Mouse (Mus musculus) lung, embryonic 16.5 days (tissue): ENCODE data around the gene Ank2. TPM values are rescaled to one million over a fixed set of nuclear protein-coding genes. Genes with fewer than 3 reads are reported as not detected.

Experiments
- ATAC-seq: fragments of 200-750 bp; cut with Nextera tagmentation; 2 replicates; pipeline ENCODE4 v1.8.0; 2017; ENCODE audit warnings: low read depth, mild to moderate bottlenecking, moderate library complexity
- H3K27ac ChIP-seq: fragments of 300-500 bp; sonication (generic); 2 replicates; pipeline ENCODE4 v1.5.1; 2014; ENCODE audit warnings: mild to moderate bottlenecking, control low read depth, low read length
- H3K27me3 ChIP-seq: fragments of 300-500 bp; sonication (generic); 2 replicates; pipeline ENCODE4 v1.6.1; 2014; ENCODE audit warnings: low read depth, low read length, mixed read lengths; ENCODE audit not compliant: control insufficient read depth, insufficient read depth
- H3K36me3 ChIP-seq: fragments of 300-500 bp; sonication (generic); 2 replicates; pipeline ENCODE4 v1.6.1; 2014; ENCODE audit warnings: low read length; ENCODE audit not compliant: control insufficient read depth, insufficient read depth
- H3K4me1 ChIP-seq: fragments of 300-500 bp; sonication (generic); replicated peaks from 2 replicates; pipeline ENCODE4 v1.6.1; 2014; ENCODE audit warnings: low read length, mixed read lengths; ENCODE audit not compliant: control insufficient read depth, insufficient read depth
- H3K4me2 ChIP-seq: fragments of 300-500 bp; sonication (generic); 2 replicates; pipeline ENCODE4 v1.6.1; 2014; ENCODE audit warnings: low read depth, low read length, control low read depth
- H3K4me3 ChIP-seq: fragments of 300-500 bp; sonication (generic); 2 replicates; pipeline ENCODE4 v1.5.1; 2014; ENCODE audit warnings: mild to moderate bottlenecking, low read length, control low read depth
- H3K9ac ChIP-seq: fragments of 300-500 bp; sonication (generic); 2 replicates; pipeline ENCODE4 v1.6.1; 2014; ENCODE audit warnings: low read length, control low read depth
- H3K9me3 ChIP-seq: fragments of 300-500 bp; sonication (generic); 2 replicates; pipeline ENCODE4 v1.6.1; 2016; ENCODE audit warnings: low read length; ENCODE audit not compliant: control insufficient read depth
- WGBS: fragments of 180-500 bp; shearing (Covaris S2); extraction: QIAGEN DNeasy Blood & Tissue Kit; methylation state at CpG from one replicate; pipeline ENCODE4 v1.1.7; 2014; 5-methylcytosine and 5-hydroxymethylcytosine counted together
- polyA plus RNA-seq: library from polyadenylated mRNA; unstranded; fragments of >200 nt; fragmentation: Nextera tagmentation; extraction: Ambion mirVana; gene quantifications from 2 replicates; pipeline ENCODE4 v1.2.1, GENCODE M21; 2015

Gene Ank2
- polyA plus RNA-seq, 1 experiment from 2014 or later = 10.3 TPM

DNA sequence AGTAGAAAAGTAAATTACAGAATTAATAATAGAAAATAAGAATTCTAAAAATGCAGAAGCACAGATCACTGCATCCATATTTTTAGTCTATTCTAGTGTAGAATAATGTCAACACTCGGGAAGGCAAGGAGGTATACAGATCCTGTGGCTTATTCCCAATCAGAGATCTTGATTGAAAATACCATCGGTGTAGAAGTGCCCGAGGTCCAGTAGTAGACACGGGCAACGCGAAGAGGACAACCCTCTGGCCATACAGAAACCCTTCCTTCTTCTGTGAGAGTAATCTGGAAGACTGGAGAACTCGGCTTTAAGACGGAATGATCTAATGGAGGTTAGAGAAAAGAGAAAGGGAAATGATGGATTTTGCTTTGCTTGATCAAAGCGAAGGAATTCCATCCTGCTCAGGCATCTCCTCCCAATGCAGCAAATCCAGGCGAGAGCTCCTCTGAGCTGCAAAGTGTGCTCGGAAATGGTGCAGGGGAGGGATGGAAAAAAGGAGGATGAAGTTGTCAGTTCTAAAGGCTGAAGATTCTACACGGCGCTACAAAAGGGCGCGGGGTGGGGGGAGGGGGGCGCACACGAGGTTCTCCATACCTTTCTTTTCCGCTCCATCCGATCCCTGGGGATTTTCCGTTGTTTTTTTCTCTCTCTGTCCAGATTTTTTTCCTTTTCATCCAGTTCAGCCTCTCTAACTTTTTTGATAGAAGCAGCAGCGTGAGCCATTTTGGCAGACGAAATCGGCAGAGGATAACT lies 337.9 kb downstream of the Ank2 start:
- Histone ChIP-seq H3K4me1 (peaks cover 3% of the 10 kb centered on the region), H3K9me3 (no peaks in the 10 kb centered on the region), H3K27ac (no peak overlapping the region), H3K4me3 (peak overlapping the region; percentile 52), H3K36me3 (no peaks in the 10 kb centered on the region), H3K4me2 (peak overlapping the region; percentile 97), H3K9ac (peak overlapping the region; percentile 54), H3K27me3 (peaks cover 13% of the 10 kb centered on the region)
- WGBS = 4% methylated on average over 23 of the region's 23 CpGs
- ATAC-seq = no peak

DNA sequence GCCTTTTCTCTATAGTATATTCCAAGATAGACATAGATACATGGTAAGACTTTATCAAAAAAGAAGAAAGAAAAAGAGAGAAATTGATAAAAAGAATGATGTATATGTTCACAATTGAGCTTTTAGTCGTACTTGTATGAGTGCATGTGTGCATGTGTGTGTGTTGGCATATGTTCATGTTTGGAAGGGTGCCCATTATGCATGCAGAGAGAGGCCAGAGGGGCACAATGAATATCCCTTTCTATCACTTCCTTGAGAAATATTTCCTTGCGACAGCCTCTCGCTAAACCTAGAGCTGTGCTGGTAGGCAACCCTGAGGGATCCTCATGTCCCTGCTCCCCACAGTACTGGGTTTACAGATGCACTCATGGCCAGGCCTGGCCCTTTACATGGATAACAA lies 341.4 kb downstream of the Ank2 start:
- H3K9me3 ChIP-seq = no peaks in the 10 kb centered on the region
- no peak overlapping the region for H3K4me2 ChIP-seq
- H3K27me3 ChIP-seq = peaks cover 8% of the 10 kb centered on the region
- 68% methylated on average over 3 of the region's 3 CpGs for WGBS
- ATAC-seq = no peak
- peaks cover 3% of the 10 kb centered on the region for H3K4me1 ChIP-seq
- H3K36me3 ChIP-seq = no peaks in the 10 kb centered on the region
- H3K9ac ChIP-seq = no peak overlapping the region
- H3K4me3 ChIP-seq = no peak overlapping the region
- H3K27ac ChIP-seq = no peak overlapping the region

- Histone ChIP-seq H3K4me3 (no peak overlapping the region), H3K4me1 (no peaks in the 10 kb centered on the region; the same call in 1 of the 2 replicates), H3K36me3 (no peaks in the 10 kb centered on the region), H3K4me2 (no peak overlapping the region), H3K27me3 (no peaks in the 10 kb centered on the region), H3K9me3 (no peaks in the 10 kb centered on the region), H3K27ac (no peak overlapping the region), H3K9ac (no peak overlapping the region)
- ATAC-seq = no peak
- WGBS = 78% methylated on average over 9 of the region's 9 CpGs
Observed at GRCm38 (mm10) chr3:127156080-127156479, 343.1 kb downstream of the Ank2 start.

DNA sequence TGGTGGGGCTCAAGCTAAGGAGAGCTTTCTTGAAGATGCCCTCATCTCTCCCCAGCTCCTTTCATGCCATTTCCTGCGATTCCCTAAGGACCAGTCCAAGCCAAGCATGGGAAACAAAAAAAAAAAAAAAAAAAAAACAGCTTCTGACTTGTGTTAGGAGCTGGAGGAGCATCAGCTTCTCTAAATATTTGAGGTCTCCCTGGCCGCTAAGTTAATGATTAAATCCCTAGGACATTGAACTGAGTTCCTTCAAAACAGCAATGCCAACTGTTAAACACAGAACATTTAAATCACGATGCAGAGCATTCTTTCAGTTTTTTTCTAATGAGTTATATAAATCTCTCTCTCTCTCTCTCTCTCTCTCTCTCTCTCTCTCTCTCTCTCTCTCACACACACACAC lies 345.3 kb downstream of the Ank2 start:
- Histone ChIP-seq H3K4me2 (no peak overlapping the region), H3K27me3 (no peaks in the 10 kb centered on the region), H3K9ac (no peak overlapping the region), H3K4me1 (no peaks in the 10 kb centered on the region), H3K27ac (no peak overlapping the region), H3K36me3 (no peaks in the 10 kb centered on the region), H3K4me3 (no peak overlapping the region), H3K9me3 (no peaks in the 10 kb centered on the region)
- 54% methylated on average over 3 of the region's 3 CpGs for WGBS
- ATAC-seq = no peak

GRCm38 (mm10) chr3:127153443-127153842 lies 345.7 kb downstream of the Ank2 start:
- H3K9me3 ChIP-seq = no peaks in the 10 kb centered on the region
- no peak overlapping the region for H3K27ac ChIP-seq
- H3K27me3 ChIP-seq = no peaks in the 10 kb centered on the region
- H3K4me1 ChIP-seq = no peaks in the 10 kb centered on the region
- 79% methylated on average over 3 of the region's 3 CpGs for WGBS
- no peak overlapping the region for H3K9ac ChIP-seq
- ATAC-seq = no peak
- H3K36me3 ChIP-seq = no peaks in the 10 kb centered on the region
- no peak overlapping the region for H3K4me3 ChIP-seq
- H3K4me2 ChIP-seq = no peak overlapping the region

DNA sequence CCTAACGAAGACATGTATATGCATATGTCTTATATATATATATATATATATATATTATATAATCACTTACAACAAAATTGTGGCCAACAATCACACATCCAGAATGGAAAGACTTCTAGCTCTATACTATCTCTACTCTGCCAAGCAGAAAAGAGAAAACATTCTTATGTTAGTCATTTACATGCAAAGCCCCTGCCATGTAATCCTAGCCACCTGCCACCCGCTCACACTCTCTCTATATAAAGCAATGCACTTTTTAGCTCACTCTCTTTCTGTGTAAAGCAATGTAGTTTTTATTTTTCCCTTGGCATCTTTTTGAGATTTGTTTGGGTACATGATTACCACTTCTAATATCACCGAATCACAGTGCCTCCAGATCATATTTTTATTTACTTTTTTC lies 350.5 kb downstream of the Ank2 start:
- Histone ChIP-seq H3K4me2 (no peak overlapping the region), H3K27me3 (no peaks in the 10 kb centered on the region), H3K9ac (no peak overlapping the region), H3K4me3 (no peak overlapping the region), H3K27ac (no peak overlapping the region), H3K4me1 (no peaks in the 10 kb centered on the region), H3K9me3 (no peaks in the 10 kb centered on the region), H3K36me3 (no peaks in the 10 kb centered on the region)
- whole genome bisulfite sequencing = 78% methylated on average over 3 of the region's 3 CpGs
- ATAC-seq = no peak

GRCm38 (mm10) chr3:127140590-127140989 lies 358.6 kb downstream of the Ank2 start:
- Histone ChIP-seq H3K4me2 (no peak overlapping the region), H3K27me3 (no peaks in the 10 kb centered on the region), H3K4me3 (no peak overlapping the region), H3K36me3 (no peaks in the 10 kb centered on the region), H3K4me1 (no peaks in the 10 kb centered on the region), H3K9me3 (no peaks in the 10 kb centered on the region), H3K27ac (no peak overlapping the region), H3K9ac (no peak overlapping the region)
- WGBS = 74% methylated on average over 8 of the region's 9 CpGs
- no peak for ATAC-seq

DNA sequence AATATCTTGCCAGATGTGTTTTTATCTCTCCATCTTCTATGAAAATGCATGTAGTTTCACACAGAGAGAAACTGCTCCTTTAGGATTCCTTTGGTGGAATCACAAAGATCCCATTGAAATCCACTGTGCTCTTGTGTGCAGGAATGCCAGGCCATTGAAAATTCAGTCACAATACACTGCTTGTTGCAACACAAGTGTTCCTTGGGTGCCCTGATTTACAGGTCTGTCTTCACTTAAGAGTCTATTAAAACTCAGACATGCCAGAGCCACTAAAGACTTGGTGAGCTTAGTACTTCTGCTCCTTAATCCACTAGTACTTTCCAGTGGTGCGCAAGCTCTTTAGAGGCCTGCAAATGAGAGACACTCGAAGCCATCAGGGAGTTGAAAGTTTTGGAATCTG lies 359.5 kb downstream of the Ank2 start:
- H3K4me3 ChIP-seq = no peak overlapping the region
- no peak overlapping the region for H3K4me2 ChIP-seq
- H3K36me3 ChIP-seq = no peaks in the 10 kb centered on the region
- H3K9ac ChIP-seq = no peak overlapping the region
- H3K27ac ChIP-seq = no peak overlapping the region
- no peaks in the 10 kb centered on the region for H3K9me3 ChIP-seq
- H3K4me1 ChIP-seq = no peaks in the 10 kb centered on the region
- H3K27me3 ChIP-seq = no peaks in the 10 kb centered on the region
- no peak for ATAC-seq
- 68% methylated on average over 2 of the region's 2 CpGs for WGBS

DNA sequence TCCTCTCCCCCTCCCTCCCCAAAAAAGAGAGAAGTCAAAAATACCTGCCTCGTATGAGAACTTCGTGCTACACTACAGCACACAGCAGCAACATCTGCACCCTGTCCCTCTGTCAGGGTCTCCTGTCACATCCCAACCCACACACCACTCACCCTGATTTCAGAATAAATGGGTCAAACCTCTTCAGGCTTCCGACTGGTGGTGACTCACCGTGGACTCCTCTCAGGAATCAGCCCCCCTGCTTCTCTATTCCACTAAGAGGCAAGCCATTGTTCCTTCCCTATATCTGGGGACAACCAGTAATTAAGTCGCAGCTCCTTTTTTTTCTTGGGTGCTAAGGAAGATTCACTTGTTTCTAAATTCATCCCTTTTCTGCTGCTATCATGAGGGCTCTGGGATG lies 361.6 kb downstream of the Ank2 start:
- no peaks in the 10 kb centered on the region for H3K4me1 ChIP-seq
- H3K4me3 ChIP-seq = no peak overlapping the region
- H3K9ac ChIP-seq = no peak overlapping the region
- 52% methylated on average over 5 of the region's 5 CpGs for WGBS
- no peak overlapping the region for H3K27ac ChIP-seq
- no peaks in the 10 kb centered on the region for H3K27me3 ChIP-seq
- no peak overlapping the region for H3K4me2 ChIP-seq
- H3K36me3 ChIP-seq = no peaks in the 10 kb centered on the region
- H3K9me3 ChIP-seq = no peaks in the 10 kb centered on the region
- ATAC-seq = no peak

DNA sequence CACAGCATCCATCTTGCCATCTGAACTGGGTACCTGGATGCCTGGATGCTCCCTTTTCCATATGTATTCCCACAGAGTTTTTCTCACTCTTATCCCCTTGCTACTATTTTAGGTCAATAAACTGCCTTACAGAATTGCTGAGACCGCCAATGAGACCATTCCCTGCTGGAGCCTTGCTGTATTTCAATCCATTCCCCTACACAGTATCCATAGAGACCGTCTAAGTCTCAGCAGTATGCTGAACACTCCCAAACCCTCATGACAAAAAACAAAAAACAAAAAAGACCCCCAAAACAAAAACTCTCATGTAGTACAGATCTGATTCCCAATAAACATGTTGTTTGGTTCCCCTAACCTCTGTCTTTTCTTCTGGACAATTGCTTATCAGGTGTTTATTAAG lies 365.1 kb downstream of the Ank2 start:
- no peaks in the 10 kb centered on the region for H3K9me3 ChIP-seq
- no peak overlapping the region for H3K9ac ChIP-seq
- 63% methylated on average over 2 of the region's 2 CpGs for WGBS
- H3K4me1 ChIP-seq = no peaks in the 10 kb centered on the region
- no peaks in the 10 kb centered on the region for H3K36me3 ChIP-seq
- no peak for ATAC-seq
- no peak overlapping the region for H3K4me2 ChIP-seq
- H3K4me3 ChIP-seq = no peak overlapping the region
- H3K27ac ChIP-seq = no peak overlapping the region
- H3K27me3 ChIP-seq = no peaks in the 10 kb centered on the region
